ENCODE assay signal across 9 mouse cellular contexts in genomic region chr11:20638841-20639240, GRCm38 (mm10).
A peak's percentile ranks its signal among the peaks of the same experiment; 100 is the strongest.
DNase-seq lines count a peak whose midpoint lies in the region; ATAC-seq and TF ChIP-seq lines count a peak whose summit lies in the region.
"Had no signal": no experiment of that assay in that cellular context is flagged by ENCODE, and none has a peak within 500 bp of the region (broad histone marks: within the 10 kb centered on the region; RNA-seq: fewer than 3 reads in every experiment).

No protein-coding gene starts in this region.

- no peak for TF ChIP-seq EP300 in liver, postnatal 0 days (IDR thresholded peaks at IDR 0.05; ENCODE audit: low read depth)

- no peak for ATAC-seq in cerebellum, adult (ENCODE audit: insufficient number of reproducible peaks, low FRiP score, low TSS enrichment)
- ATAC-seq in common myeloid progenitor, adult 5-6 weeks (replicated peaks; ENCODE audit: low read depth, poor library complexity, severe bottlenecking): peak; percentile 55
- ATAC-seq in liver, postnatal 0 days: peak; percentile 22; the same call in 1 of the 2 replicates

- no peaks in the 10 kb centered on the region for H3K36me3 ChIP-seq in testis, adult 2 months (ENCODE audit: control insufficient read depth, insufficient read depth, low read length)
- H3K36me3 ChIP-seq in liver, postnatal 0 days (replicated peaks; ENCODE audit: insufficient read depth, low read length): no peaks in the 10 kb centered on the region
- H3K36me3 ChIP-seq: stomach, embryonic 15.5 days had no signal

- no peaks in the 10 kb centered on the region for H3K27me3 ChIP-seq in testis, adult 2 months (ENCODE audit: control insufficient read depth, insufficient read depth, low read length)
- no peaks in the 10 kb centered on the region for H3K27me3 ChIP-seq in liver, postnatal 0 days (ENCODE audit: insufficient read depth, low read length)
- H3K27me3 ChIP-seq: stomach, embryonic 15.5 days had no signal

- no peak overlapping the region for H3K27ac ChIP-seq in testis, adult 2 months (ENCODE audit: control insufficient read depth, insufficient read depth, low read depth, low read length)
- no peak overlapping the region for H3K27ac ChIP-seq in liver, postnatal 0 days (ENCODE audit: low read depth)

- TF ChIP-seq CTCF in testis, adult 2 months (IDR thresholded peaks at IDR 0.05; ENCODE audit: control insufficient read depth, insufficient read depth, insufficient replicate concordance, low read depth, low read length): peak; percentile 78; the same call in 1 of the 2 replicates
- peak; percentile 98 for TF ChIP-seq CTCF in liver, postnatal 0 days (IDR thresholded peaks at IDR 0.05; ENCODE audit: low read depth)

- peak; percentile 71 for DNase-seq in cerebellum, adult 11 months
- DNase-seq in testis, postnatal 14 days (ENCODE audit: low spot score): no peak
- DNase-seq in heart, postnatal 4 days: peak; percentile 88
- DNase-seq in liver, postnatal 0 days: peak; percentile 91
- DNase-seq in spleen, adult 18-20 months: peak; percentile 48 to 79

- H3K4me2 ChIP-seq in liver, postnatal 0 days (ENCODE audit: low read depth, low read length): no peak overlapping the region
- H3K4me2 ChIP-seq: stomach, embryonic 15.5 days had no signal

- no peaks in the 10 kb centered on the region for H3K9me3 ChIP-seq in liver, postnatal 0 days (ENCODE audit: low read length)
- H3K9me3 ChIP-seq: stomach, embryonic 15.5 days had no signal

- TF ChIP-seq POLR2A in testis, adult 2 months (IDR thresholded peaks at IDR 0.05; ENCODE audit: control insufficient read depth, low read depth, low read length): no peak

- WGBS in liver, postnatal 0 days (ENCODE audit: insufficient replicate concordance): 18% methylated on average over 3 of the region's 3 CpGs

- H3K4me3 ChIP-seq in testis, adult 2 months (ENCODE audit: control insufficient read depth, low read depth, low read length): no peak overlapping the region
- H3K4me3 ChIP-seq in liver, postnatal 0 days (ENCODE audit: low read depth, low read length): no peak overlapping the region
- H3K4me3 ChIP-seq: stomach, embryonic 15.5 days had no signal

- H3K4me1 ChIP-seq in testis, adult 2 months (ENCODE audit: control insufficient read depth, insufficient read depth, low read length): peaks cover 4% of the 10 kb centered on the region
- peaks cover 39% of the 10 kb centered on the region for H3K4me1 ChIP-seq in liver, postnatal 0 days (ENCODE audit: insufficient read depth)

- H3K9ac ChIP-seq in liver, postnatal 0 days (replicated peaks): no peak overlapping the region
- H3K9ac ChIP-seq: stomach, embryonic 15.5 days had no signal
